Mouse (Mus musculus) WW6 (cell line): ENCODE results near the gene Mib2.
"Not testable (repeated sequence)": the region's sequence is repeated elsewhere in the genome, so short reads cannot be mapped to it uniquely, and the experiment has no call there.

Source experiments
- DNase-seq: peaks from one replicate; pipeline ENCODE4 v3.0.0-alpha.2; 2013; ENCODE audit warnings: low read depth, low spot score

Mib2 gene

DNA sequence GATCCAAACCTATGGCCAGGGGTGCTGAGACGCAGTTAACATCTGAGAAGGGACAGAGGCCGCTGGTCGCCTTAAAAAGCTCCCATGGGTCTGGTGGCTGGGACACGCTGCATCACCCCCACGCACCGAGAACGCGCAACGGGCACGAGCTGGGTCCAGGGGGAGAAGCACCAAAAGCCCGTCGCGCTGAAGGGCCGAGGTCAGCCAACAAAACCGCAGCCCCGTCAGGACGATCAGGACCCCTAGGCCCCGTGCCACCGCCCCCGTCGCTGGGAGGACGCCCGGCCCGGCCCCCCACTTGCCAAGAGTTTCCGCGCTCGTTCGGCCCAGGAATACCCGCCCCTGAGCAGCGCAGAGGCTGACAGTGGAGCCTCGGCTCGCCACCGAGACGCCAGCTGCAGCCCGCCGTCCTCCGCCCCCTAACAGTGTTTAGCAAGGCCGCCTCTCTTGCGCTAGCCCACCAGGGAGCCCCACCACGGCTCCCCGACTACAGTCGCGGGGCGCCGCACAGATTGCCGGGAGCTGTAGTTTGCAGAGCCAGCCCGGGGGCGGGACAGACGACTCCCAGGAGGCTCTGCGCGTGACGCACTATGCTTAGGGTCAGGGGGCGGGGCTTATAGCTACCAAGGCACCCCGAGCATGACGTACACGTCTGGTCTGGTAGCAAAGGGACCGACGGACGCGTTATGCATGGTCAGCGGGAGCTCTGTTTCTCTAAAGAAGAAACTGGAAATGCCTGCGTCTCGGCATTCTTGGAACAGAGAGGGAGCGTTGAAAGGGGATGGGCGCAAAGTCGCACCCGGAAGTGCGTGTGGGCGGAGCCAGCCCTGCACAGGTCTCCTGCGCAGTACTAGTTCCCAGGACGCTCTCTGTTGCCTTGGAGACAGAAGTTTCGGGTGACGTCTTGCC is at the start of gene Mib2:
Mib2 (minus strand) TSS at position 510 of the 909 bp plus-strand sequence.
- peak; percentile 95 for DNase-seq

- no peak for DNase-seq
Measured at GRCm38 (mm10) chr4:155710521-155711252, 41.7 kb upstream of the Mib2 start.

- DNase-seq = no peak
Measured at GRCm38 (mm10) chr4:155708988-155709387, 40.0 kb upstream of the Mib2 start.

DNA sequence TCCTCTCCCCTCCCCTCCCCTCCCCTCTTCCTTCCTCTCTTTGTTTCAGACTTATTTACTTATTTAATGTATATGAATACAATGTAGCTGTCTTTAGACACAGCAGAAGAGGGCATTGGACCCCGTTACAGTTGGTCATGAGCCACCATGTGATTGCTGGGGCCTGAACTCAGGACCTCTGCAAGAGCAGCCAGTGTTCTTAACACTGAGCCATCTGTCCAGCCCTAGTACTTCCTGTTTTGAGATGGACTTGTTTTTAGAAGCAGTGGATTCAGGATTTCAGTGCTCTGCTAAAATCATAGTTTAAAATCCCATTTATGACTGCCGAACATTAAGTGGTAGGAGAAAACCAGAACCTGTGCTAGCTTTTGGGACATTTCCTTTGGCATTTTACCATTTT is 39.6 kb upstream of the Mib2 start:
- no peak for DNase-seq

DNA sequence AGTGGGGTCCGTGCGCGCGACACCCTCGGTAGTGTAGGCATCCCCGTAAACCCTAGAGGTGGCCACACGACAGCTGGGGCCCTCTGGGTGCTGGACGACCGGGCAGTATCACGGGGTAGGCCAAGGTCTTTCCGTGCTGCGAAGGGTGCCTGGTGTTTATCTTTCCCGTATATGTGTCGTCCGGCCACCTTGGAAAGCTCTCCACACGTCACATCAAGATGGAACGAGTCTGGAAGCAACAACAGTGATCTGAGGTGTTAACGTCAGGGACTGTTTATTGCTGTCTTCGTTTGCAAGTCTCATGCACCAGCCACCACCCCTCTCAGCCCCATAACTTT is 36.6 kb upstream of the Mib2 start:
- DNase-seq = no peak

- DNase-seq = peak; percentile 96
Measured at GRCm38 (mm10) chr4:155704721-155705591, 36.0 kb upstream of the Mib2 start, which contains the start of gene Ssu72. Gene Ssu72 (plus strand): TSS chr4:155704800.

DNA sequence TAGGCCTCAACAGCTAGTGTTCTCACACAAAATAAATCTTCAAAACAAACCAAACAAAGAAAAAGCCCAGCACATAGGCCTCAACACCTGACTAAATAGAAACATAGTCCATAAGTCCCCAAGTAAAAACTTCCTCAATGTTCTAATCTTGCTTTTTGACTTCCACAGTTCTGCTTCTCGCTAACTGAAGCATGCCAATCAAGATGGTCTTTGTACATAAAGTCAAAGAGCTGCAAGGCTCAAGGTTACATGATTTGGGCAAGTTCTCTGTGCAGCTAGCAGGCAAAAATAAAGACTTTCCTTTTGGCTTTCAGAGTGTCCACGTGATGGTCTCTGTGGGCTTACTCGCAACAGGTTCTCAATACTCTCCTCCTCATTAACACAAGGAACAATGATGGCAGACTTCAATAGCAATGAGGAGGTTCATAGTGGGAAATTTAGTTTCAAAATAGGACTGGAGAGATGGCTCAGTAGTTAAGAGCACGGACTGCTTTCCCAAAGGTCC is 34.5 kb upstream of the Mib2 start:
- DNase-seq = no peak

- no peak for DNase-seq
Measured at GRCm38 (mm10) chr4:155700425-155700824, 31.4 kb upstream of the Mib2 start.

- no peak for DNase-seq
Measured at GRCm38 (mm10) chr4:155696261-155697255, 27.6 kb upstream of the Mib2 start.

DNA sequence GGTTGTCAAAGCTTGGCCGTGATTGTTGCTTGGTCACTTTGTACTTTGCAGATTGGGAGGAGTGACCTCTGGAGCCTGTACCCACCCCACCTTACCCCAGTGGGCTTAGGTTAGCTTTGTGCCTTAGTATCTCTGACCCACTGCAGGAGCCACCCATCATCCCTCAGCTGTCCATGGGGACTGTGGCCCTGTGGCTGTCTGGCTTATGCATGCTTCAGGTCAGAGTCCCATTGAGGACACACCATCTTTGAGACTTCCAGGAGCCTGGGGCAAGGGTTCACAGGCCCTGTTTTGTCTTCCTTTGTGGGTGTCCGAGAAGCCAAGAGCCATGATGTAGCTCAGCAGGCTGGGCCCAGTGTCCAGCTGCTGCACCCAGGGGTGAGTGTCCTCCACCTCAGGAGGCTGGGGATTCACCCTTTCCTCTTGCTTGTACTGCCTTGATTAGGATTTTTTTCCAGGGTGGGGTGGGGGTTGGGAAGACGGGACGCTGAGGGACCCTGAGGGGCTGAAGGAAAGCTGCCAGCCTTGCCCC is 26.6 kb upstream of the Mib2 start:
- DNase-seq = no peak

DNA sequence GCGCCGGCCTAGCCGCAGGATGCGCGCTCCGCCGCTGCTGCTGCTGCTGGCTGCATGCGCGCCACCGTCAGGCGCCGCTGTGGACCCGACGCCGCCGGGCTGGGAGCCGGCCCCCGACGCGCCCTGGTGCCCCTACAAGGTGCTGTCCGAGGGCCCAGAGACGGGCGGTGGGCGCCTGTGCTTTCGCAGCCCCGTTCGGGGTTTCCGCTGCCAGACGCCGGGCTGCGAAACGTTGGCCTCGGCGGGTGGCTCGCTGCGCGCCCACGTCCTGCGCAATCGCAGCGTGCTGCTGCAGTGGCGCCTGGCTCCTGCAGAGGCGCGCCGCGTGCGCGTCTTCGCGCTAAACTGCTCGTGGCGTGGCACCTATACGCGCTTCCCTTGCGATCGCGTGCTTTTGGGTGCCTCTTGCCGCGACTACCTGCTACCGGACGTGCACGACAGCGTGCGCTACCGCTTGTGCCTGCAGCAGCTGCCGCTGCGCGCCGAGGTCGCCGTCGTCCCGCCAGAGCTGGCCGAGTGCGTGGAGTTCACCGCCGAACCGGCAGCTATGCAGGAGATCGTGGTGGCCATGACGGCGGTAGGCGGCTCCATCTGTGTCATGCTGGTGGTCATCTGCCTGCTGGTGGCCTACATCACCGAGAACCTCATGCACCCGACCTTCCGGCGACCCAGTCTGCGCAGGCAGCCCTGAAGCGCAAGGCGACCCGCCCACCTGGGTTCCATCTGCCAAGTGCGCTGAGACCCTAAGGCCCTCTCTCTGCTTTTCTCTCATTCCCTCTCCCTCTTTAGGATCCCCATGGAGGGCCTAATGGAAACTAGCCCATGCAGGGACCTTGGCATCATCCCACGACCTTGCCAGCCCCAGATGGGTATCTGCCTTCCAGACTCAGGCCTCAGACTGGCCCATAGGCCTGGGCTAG is 25.7 kb upstream of the Mib2 start:
- DNase-seq = no peak

DNA sequence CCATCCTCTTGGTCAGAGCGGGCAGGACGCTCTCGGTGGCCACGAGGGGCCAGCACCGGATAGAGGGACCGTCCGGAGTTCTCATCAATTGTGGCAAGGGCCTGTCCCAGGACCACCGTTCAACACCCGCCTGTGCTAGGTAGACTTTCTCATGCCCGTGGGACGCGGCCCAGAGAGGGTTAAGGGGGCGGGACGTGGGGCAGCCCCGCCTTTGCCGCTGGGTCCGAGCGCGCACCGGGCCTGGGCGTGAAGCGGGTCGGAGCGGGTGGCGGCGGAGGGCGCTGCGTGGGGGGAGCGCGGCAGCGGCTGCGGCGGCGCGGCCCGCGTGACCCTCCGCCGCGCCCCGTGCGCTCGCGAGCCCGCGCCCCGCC is 25.1 kb upstream of the Mib2 start, which contains the start of gene Fndc10:
Fndc10 (plus strand) TSS at position 232 of the 371 bp plus-strand sequence.
- no peak for DNase-seq

- DNase-seq = no peak
Measured at GRCm38 (mm10) chr4:155692421-155692820, 23.4 kb upstream of the Mib2 start.

DNA sequence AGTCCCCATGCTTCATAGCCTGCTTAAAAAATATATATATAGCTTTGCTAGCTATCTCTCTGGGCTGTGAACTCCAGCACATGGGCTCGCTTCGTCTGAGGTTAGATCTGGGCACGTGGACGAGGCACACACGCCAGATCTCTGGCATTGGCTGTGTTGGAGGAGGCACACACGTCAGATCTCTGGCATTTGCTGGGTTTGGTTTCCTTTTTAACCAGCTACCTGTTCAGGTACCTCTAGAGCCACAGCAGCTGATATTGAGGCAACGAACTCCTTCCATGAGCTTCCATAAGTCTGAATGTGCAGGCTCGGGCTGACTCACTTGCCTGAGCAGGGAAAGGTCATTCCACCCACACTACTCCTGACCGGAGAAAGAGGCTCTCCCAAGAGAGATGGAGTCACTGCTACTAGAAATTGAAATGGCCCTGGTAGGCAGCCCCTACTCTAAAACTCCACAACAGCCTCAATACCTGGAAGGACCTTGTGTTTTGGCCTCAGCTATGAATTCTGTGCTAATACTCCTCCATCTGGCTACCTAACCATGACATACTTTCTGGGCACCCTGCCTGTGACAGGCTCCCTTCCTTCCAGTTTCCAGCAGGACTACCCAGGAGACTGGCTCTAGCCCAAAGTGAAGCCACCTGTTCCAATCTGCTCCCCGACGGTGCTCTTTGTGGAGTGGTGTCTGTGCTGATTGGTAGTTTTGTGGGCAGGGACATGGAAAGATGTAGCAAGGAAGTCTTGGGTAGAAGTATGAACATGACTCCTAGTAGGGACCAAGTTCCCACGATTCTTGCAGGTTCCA is 21.8 kb upstream of the Mib2 start:
- DNase-seq = no peak

GRCm38 (mm10) chr4:155687764-155688163 is 18.8 kb upstream of the Mib2 start:
- DNase-seq = not testable (repeated sequence)

- DNase-seq = not testable (repeated sequence)
Measured at GRCm38 (mm10) chr4:155683670-155684277, 14.8 kb upstream of the Mib2 start.

- DNase-seq = no peak
Measured at GRCm38 (mm10) chr4:155675991-155676390, 7.0 kb upstream of the Mib2 start.

DNA sequence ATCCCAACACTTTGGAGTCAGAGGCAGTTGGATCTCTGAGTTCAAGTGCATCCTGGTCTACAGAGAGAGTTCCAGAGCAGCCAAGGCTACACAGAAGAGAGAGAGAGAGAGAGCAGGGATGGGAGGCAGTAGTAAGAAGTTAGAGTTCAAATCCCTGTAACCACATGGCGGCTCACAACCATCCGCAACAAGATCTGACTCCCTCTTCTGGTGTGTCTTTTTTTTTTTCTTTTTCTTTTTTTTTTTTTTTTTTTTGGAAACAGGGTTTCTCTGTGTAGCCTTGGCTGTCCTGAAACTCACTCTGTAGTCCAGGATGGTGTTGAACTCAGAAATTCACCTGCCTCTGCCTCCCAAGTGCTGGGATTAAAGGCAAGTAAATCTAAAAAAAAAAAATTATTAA is 3.1 kb upstream of the Mib2 start:
- DNase-seq = no peak
